Mouse (Mus musculus): ENCODE results near the gene Cbs. TPM values are rescaled to one million over a fixed set of nuclear protein-coding genes. Genes with fewer than 3 reads are reported as not detected.

Cbs gene
- polyA plus RNA-seq, 2 experiments = 4.6 to 4.8 TPM

DNA sequence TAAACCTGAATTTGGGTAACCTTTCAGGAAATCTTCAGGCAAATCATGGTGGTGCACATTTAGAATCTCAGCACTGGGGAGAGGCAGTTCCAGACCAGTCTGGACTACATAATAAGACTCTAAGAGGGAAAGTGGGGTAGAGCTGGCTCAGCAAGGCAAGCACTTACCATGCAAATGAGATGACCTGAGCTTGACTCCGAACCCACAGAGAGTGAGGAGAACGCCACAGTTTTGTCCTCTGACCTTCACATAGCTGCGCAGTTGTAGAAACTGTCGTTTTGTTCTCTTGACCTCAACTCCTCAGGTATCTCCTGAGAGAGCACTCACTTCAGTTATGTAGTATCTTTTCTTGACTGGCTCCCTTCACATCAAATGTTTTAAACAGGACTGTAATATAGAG, 48.3 kb downstream of the Cbs start:
- no peaks in the 10 kb centered on the region for H3K27me3 ChIP-seq (ENCODE audit: control insufficient read depth, insufficient read depth, low read length)
- H3K36me3 ChIP-seq (ENCODE audit: control insufficient read depth, insufficient read depth, low read length) = peaks cover 58% of the 10 kb centered on the region
- no peak overlapping the region for H3K4me3 ChIP-seq (replicated peaks; ENCODE audit: low read length)
- no peak overlapping the region for H3K27ac ChIP-seq (replicated peaks; ENCODE audit: low read depth, low read length)
- H3K9me3 ChIP-seq (ENCODE audit: control insufficient read depth, low read length) = no peaks in the 10 kb centered on the region
- 90% methylated on average over 4 of the region's 4 CpGs for WGBS
- ATAC-seq (ENCODE audit: low FRiP score, low read depth) (no peak), DNase-seq (ENCODE audit: low spot score) (no peak)
- H3K4me1 ChIP-seq (ENCODE audit: control insufficient read depth, insufficient read depth, low read length) = no peaks in the 10 kb centered on the region
- no peak overlapping the region for H3K9ac ChIP-seq (ENCODE audit: low read depth, low read length, severe bottlenecking)
- no peak overlapping the region for H3K4me2 ChIP-seq (replicated peaks; ENCODE audit: low read depth, low read length, severe bottlenecking)
- TF ChIP-seq POLR2A (IDR thresholded peaks at IDR 0.05; ENCODE audit: borderline replicate concordance, extremely low read depth, insufficient read depth, insufficient read length) = no peak

DNA sequence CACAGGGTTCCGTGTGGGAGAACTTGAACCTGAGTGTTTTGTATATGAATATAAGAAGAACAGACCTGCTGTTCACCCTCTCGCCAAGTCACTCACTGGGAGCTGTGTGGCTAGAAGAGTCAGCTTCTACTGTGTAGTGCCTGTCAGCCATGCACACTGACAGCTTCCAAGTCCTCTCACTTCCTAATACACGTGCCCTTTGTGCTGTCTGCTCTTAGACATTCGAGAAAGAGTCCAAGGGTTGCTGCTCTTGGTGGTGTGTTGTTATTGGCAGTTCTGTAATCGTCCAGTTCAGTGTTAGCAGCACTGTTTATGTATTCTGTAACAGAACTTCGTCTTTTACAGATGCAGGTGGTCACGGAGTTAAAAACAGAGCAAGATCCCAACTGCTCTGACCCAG, 48.9 kb downstream of the Cbs start:
- 0 out of 2 replicates have a peak, but pooled peaks cover 2% of the 10 kb centered on the region for H3K4me1 ChIP-seq (ENCODE audit: control insufficient read depth, insufficient read depth, low read length)
- H3K4me3 ChIP-seq (replicated peaks; ENCODE audit: low read length) = no peak overlapping the region
- no peaks in the 10 kb centered on the region for H3K9me3 ChIP-seq (ENCODE audit: control insufficient read depth, low read length)
- DNase-seq (ENCODE audit: low spot score) (no peak), ATAC-seq (ENCODE audit: low FRiP score, low read depth) (no peak)
- H3K9ac ChIP-seq (ENCODE audit: low read depth, low read length, severe bottlenecking) = no peak overlapping the region
- no peak for TF ChIP-seq POLR2A (IDR thresholded peaks at IDR 0.05; ENCODE audit: borderline replicate concordance, extremely low read depth, insufficient read depth, insufficient read length)
- no peaks in the 10 kb centered on the region for H3K27me3 ChIP-seq (ENCODE audit: control insufficient read depth, insufficient read depth, low read length)
- 76% methylated on average over 7 of the region's 7 CpGs for WGBS
- H3K27ac ChIP-seq (replicated peaks; ENCODE audit: low read depth, low read length) = no peak overlapping the region
- peaks cover 53% of the 10 kb centered on the region for H3K36me3 ChIP-seq (ENCODE audit: control insufficient read depth, insufficient read depth, low read length)
- no peak overlapping the region for H3K4me2 ChIP-seq (replicated peaks; ENCODE audit: low read depth, low read length, severe bottlenecking)

DNA sequence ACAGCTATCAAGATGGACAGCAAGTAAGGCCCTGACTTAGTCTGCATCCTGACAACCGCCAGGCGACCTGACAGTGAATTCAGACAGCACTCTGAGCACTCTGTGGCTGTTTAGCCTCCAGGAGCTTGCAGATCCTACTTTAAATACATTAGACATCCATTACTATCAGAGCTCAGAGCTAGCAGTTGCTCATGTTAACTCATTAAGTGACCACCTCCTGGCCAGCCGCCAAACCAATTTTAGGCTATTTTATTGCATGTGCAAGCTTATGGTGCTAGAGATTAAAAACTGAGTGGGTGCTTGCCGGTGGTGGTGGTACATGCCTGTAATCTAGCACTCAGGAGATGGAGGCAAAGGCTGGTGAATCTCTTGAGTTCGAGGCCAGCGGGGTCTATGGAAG, 53.3 kb downstream of the Cbs start:
- Histone ChIP-seq H3K27ac (replicated peaks; ENCODE audit: low read depth, low read length) (no peak overlapping the region), H3K4me3 (replicated peaks; ENCODE audit: low read length) (no peak overlapping the region), H3K36me3 (ENCODE audit: control insufficient read depth, insufficient read depth, low read length) (peaks cover 15% of the 10 kb centered on the region), H3K4me1 (ENCODE audit: control insufficient read depth, insufficient read depth, low read length) (peaks cover 13% of the 10 kb centered on the region; the same call in 1 of the 2 replicates), H3K9me3 (ENCODE audit: control insufficient read depth, low read length) (no peaks in the 10 kb centered on the region), H3K9ac (ENCODE audit: low read depth, low read length, severe bottlenecking) (no peak overlapping the region), H3K27me3 (ENCODE audit: control insufficient read depth, insufficient read depth, low read length) (no peaks in the 10 kb centered on the region), H3K4me2 (replicated peaks; ENCODE audit: low read depth, low read length, severe bottlenecking) (no peak overlapping the region)
- ATAC-seq (ENCODE audit: low FRiP score, low read depth) = no peak
- no peak for DNase-seq (ENCODE audit: low spot score)
- 66% methylated on average over 6 of the region's 6 CpGs for WGBS
- TF ChIP-seq POLR2A (IDR thresholded peaks at IDR 0.05; ENCODE audit: borderline replicate concordance, extremely low read depth, insufficient read depth, insufficient read length) = no peak

- Histone ChIP-seq H3K4me3 (replicated peaks; ENCODE audit: low read length) (no peak overlapping the region), H3K27me3 (ENCODE audit: control insufficient read depth, insufficient read depth, low read length) (no peaks in the 10 kb centered on the region), H3K27ac (replicated peaks; ENCODE audit: low read depth, low read length) (no peak overlapping the region), H3K4me2 (replicated peaks; ENCODE audit: low read depth, low read length, severe bottlenecking) (no peak overlapping the region), H3K9me3 (ENCODE audit: control insufficient read depth, low read length) (no peaks in the 10 kb centered on the region), H3K36me3 (ENCODE audit: control insufficient read depth, insufficient read depth, low read length) (peaks cover 10% of the 10 kb centered on the region), H3K9ac (ENCODE audit: low read depth, low read length, severe bottlenecking) (no peak overlapping the region), H3K4me1 (ENCODE audit: control insufficient read depth, insufficient read depth, low read length) (peaks cover 13% of the 10 kb centered on the region; the same call in 1 of the 2 replicates)
- no peak for TF ChIP-seq POLR2A (IDR thresholded peaks at IDR 0.05; ENCODE audit: borderline replicate concordance, extremely low read depth, insufficient read depth, insufficient read length)
- DNase-seq (ENCODE audit: low spot score) (no peak), ATAC-seq (ENCODE audit: low FRiP score, low read depth) (no peak; the same call in 1 of the 2 replicates)
- 14% methylated on average over 3 of the region's 3 CpGs for WGBS
Observed at GRCm38 (mm10) chr17:31583185-31583584, 53.9 kb downstream of the Cbs start.

DNA sequence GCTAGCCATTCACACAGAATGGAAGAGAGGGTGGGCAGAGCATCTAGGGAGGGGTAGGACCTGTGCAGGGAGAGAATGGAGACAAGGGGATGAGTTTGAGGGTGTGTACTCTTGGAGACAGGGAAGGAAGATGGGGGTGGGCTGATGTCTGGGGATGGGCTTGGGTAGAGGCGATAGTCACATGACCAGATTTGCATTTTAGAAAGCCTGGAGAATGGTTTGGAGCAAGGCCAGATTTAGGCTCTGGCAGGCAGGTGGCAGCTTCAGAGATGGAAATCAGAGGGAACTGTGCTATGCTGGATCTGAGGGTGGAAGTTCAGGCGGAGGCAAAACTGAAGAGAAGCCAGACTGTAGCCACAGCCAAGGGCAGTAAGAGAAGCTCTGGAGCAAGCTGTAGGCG, 56.7 kb downstream of the Cbs start:
- H3K27ac ChIP-seq (replicated peaks; ENCODE audit: low read depth, low read length) = no peak overlapping the region
- DNase-seq (ENCODE audit: low spot score) (no peak), ATAC-seq (ENCODE audit: low FRiP score, low read depth) (no peak)
- H3K27me3 ChIP-seq (ENCODE audit: control insufficient read depth, insufficient read depth, low read length) = no peaks in the 10 kb centered on the region
- no peak overlapping the region for H3K4me2 ChIP-seq (replicated peaks; ENCODE audit: low read depth, low read length, severe bottlenecking)
- H3K9me3 ChIP-seq (ENCODE audit: control insufficient read depth, low read length) = no peaks in the 10 kb centered on the region
- TF ChIP-seq POLR2A (IDR thresholded peaks at IDR 0.05; ENCODE audit: borderline replicate concordance, extremely low read depth, insufficient read depth, insufficient read length) = no peak
- H3K36me3 ChIP-seq (ENCODE audit: control insufficient read depth, insufficient read depth, low read length) = peaks cover 7% of the 10 kb centered on the region
- peaks cover 13% of the 10 kb centered on the region; the same call in 1 of the 2 replicates for H3K4me1 ChIP-seq (ENCODE audit: control insufficient read depth, insufficient read depth, low read length)
- H3K4me3 ChIP-seq (replicated peaks; ENCODE audit: low read length) = no peak overlapping the region
- no peak overlapping the region for H3K9ac ChIP-seq (ENCODE audit: low read depth, low read length, severe bottlenecking)
- 56% methylated on average over 3 of the region's 3 CpGs for WGBS

Measured in limb, embryonic 14.5 days (tissue).